Mouse (Mus musculus) heart, postnatal 14 days (tissue): Measurements from ENCODE around the gene Irgm2. TPM values are rescaled to one million over a fixed set of nuclear protein-coding genes. Genes with fewer than 3 reads are reported as not detected.

ENCODE experiments used
- DNase-seq, 2 experiments: peaks; one replicate each; pipeline ENCODE4 v3.0.0; 2021 to 2022
- intact Hi-C: fragments of 180-260 bp; cut with DNase I; formaldehyde crosslinking; loops from one replicate; pipeline ENCODE4 v1.15.1; 2025
- total RNA-seq, 2 experiments: library from RNA; stranded (reverse); gene quantifications; 2 replicates each; pipeline ENCODE4 v1.2.3; 2021

Gene Irgm2
- total RNA-seq, 2 experiments from 2014 or later, result 6.9 to 7.0 TPM

DNA sequence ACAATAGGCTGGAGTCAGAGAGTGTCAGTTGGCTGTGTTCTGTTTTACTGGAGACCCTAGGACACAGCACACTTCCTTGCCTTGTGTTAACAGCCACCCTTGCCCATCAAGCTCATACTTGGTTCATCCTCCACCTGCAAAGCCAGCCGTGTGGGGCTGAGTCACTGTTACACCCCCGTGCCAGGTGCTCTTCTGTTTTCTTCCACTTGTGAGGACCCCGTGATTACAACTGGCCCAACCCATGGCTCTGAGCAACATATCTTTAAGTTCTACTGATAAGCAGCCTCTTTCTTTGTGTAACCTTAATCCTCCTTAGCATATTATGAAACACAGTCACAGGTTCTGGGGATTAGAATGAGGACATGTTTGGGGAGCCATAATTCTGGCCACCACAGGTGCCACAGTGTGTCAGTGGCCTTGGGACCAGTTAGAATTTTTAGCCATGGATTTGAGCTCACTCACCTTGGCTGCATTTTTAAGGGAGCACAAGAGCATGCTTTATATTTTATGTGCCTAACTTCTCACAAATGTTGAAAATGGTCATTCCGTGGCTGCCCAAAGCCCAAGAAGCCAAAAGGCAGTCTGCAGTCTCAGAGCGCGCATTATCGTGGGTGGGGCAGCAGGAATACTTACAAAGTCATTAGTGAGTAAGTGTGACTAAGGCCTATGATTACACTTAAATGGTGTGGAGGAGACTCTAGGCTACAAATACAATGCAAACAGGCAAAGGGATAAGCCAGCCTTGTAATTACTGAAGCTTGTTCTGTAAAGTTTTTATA is 50.0 kb downstream of the Irgm2 start:
- intact Hi-C loops, result no loop called here
- DNase-seq, result no peak

- no peak for DNase-seq
- intact Hi-C loops, result no loop called here
Measured at GRCm38 (mm10) chr11:58250550-58250949, 51.1 kb downstream of the Irgm2 start.

- intact Hi-C loops, result no loop called here
Measured at GRCm38 (mm10) chr11:58254411-58254810, 55.0 kb downstream of the Irgm2 start.

GRCm38 (mm10) chr11:58257816-58258215 is 58.4 kb downstream of the Irgm2 start:
- no peak for DNase-seq
- intact Hi-C loops, result no loop called here

More at GRCm38 (mm10) chr11:58254411-58254810, 55.0 kb downstream of the Irgm2 start:
- no peak for DNase-seq

DNA sequence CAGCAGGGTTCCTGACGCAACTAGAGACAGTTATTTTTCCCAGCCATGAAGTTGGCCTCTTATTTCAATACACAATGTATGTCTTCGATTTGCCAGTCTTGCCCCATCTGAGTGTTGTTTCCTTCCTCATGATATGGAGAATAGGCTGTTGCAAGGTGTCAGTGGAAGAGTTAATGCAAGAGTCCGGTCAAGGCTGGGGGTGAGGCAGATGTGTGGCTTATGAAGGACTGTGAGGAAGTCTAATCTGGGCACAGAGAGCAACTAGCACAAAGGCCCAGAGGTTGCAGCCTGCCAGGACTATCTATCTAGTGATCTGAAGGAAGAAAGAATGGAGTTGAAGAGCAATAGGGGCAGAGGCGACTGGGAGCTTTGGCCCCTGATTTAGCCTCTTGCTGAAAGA is 60.7 kb downstream of the Irgm2 start:
- DNase-seq, result no peak
- intact Hi-C loops, result no loop called here

- no peak for DNase-seq
- intact Hi-C loops, result no loop called here
Measured at GRCm38 (mm10) chr11:58261826-58262225, 62.4 kb downstream of the Irgm2 start.

- intact Hi-C loops, result no loop called here
- no peak for DNase-seq
Measured at GRCm38 (mm10) chr11:58262336-58262735, 62.9 kb downstream of the Irgm2 start.

- DNase-seq, result no peak
- intact Hi-C loops, result no loop called here
Measured at GRCm38 (mm10) chr11:58263516-58263915, 64.1 kb downstream of the Irgm2 start.

- intact Hi-C loops, result no loop called here
- no peak for DNase-seq
Measured at GRCm38 (mm10) chr11:58264546-58264945, 65.1 kb downstream of the Irgm2 start.

DNA sequence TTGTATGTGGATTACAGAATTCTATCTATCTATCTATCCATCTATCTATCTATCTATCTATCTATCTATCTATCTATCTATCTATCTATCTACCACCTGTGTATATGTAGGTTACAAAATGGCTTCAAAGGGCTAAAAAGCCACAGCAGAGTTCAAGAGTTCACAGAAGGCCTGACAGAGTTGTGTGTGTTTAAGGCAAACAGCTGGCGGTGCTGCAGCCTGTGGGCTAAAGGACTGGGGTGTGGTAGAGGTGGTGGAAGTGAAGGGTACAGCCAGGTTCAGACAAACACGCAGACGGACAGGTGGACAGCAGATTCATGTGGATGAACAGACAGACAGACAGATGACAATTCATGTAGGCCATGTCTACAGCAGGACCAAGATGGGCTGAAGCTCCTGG is 68.9 kb downstream of the Irgm2 start:
- intact Hi-C loops, result no loop called here
- DNase-seq, result no peak

Other genes with a start within 250 kb of the Irgm2 start
- 10 to 100 TPM; 49.8 to 52.8 TPM for gene Larp1, start 190.6 kb upstream of the Irgm2 start, total RNA-seq
- not detected for gene Gm12248, start 106.5 kb upstream of the Irgm2 start, total RNA-seq
- 10 to 100 TPM; 38.6 to 40.5 TPM for gene Cnot8, start 95.5 kb upstream of the Irgm2 start, total RNA-seq
- 1 to 10 TPM; 9.2 to 9.7 TPM for gene Gemin5, start 31.1 kb upstream of the Irgm2 start, total RNA-seq
- 10 to 100 TPM; 47.1 to 49.9 TPM for gene Mrpl22, start 28.0 kb upstream of the Irgm2 start, total RNA-seq
- 1 to 10 TPM; 3.8 to 4.8 TPM for gene Igtp, start 62 bp upstream of the Irgm2 start, total RNA-seq
- gene 4930438A08Rik, start 75.2 kb downstream of the Irgm2 start, total RNA-seq, result not detected
- 1 to 10 TPM; 3.9 to 4.7 TPM for gene Zfp692, start 107.5 kb downstream of the Irgm2 start, total RNA-seq
- gene Zfp672, start 130.7 kb downstream of the Irgm2 start, total RNA-seq, result 10 to 100 TPM; 48.9 to 53.1 TPM
- gene Sh3bp5l, start 131.1 kb downstream of the Irgm2 start, total RNA-seq, result 10 to 100 TPM; 45.6 to 49.5 TPM
- gene Lypd8, start 179.4 kb downstream of the Irgm2 start, total RNA-seq, result not detected
- not detected for gene 1810065E05Rik, start 221.5 kb downstream of the Irgm2 start, total RNA-seq
- gene Gm12253, start 232.9 kb downstream of the Irgm2 start, total RNA-seq, result not detected